27 mouse cellular contexts compared by ENCODE assay signal in the genomic region with DNA sequence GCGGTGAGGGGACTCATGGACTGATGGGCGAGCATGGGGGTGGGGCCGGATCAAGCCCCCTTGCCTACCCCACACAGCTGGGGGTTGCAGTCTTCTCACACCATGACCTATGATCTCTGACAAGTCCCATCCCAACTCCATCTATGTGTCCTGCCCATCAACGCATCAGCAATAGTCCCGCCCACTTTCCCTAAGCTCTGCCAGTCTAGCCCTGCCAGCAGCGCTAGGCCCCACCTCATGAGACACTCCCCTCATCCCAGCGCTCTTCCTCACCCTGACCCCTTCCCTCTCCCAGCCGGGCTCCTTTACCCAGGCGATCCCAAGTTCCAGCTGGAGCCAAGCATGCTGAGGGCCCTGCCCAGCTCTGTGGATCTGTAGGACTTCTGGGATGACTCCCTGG. TPM values are rescaled to one million over a fixed set of nuclear protein-coding genes. Genes with fewer than 3 reads are reported as not detected.
"Had no signal": no experiment of that assay in that cellular context is flagged by ENCODE, and none has a peak within 500 bp of the region (broad histone marks: within the 10 kb centered on the region; RNA-seq: fewer than 3 reads in every experiment).

No protein-coding gene starts in this region.

- H3K27me3 ChIP-seq: liver, embryonic 13.5 days; midbrain, embryonic 12.5 days; midbrain, embryonic 15.5 days; neural tube, embryonic 12.5 days; neural tube, embryonic 15.5 days; stomach, embryonic 15.5 days had no signal

- H3K4me3 ChIP-seq: layer of hippocampus, adult 2 months; left cerebral cortex, adult 2 months; liver, embryonic 13.5 days; midbrain, embryonic 12.5 days; midbrain, embryonic 15.5 days; neural tube, embryonic 12.5 days; neural tube, embryonic 15.5 days; stomach, embryonic 15.5 days had no signal

- DNase-seq: kidney, adult 2 months; kidney, postnatal 25 days; layer of hippocampus, adult 9-11 months; layer of hippocampus, postnatal 36 days; liver, embryonic 13.5 days; lung, adult 2 months; right cerebral cortex, postnatal 25 days; spleen, adult 18-20 months; thymus, adult 2 months; thymus, postnatal 25 days had no signal

- H3K27ac ChIP-seq: kidney, postnatal 0 days; layer of hippocampus, adult 2 months; left cerebral cortex, adult 2 months; liver, embryonic 13.5 days; macrophage; midbrain, embryonic 12.5 days; midbrain, embryonic 15.5 days; neural tube, embryonic 12.5 days; neural tube, embryonic 15.5 days; stomach, embryonic 15.5 days had no signal

- H3K36me3 ChIP-seq: liver, embryonic 13.5 days; midbrain, embryonic 12.5 days; midbrain, embryonic 15.5 days; neural tube, embryonic 12.5 days; neural tube, embryonic 15.5 days; stomach, embryonic 15.5 days had no signal

RNA-seq across cellular contexts. Expression of a gene that starts 22.1 kb away (rescaled TPM):
- total RNA-seq: liver, adult 2 months; megakaryocyte, adult 5-6 weeks had no signal
- polyA plus RNA-seq: kidney, adult 2 months; kidney, embryonic 14.5 days; kidney, postnatal 0 days; large intestine, adult 2 months; limb, embryonic 11.5 days; limb, embryonic 14.5 days; liver, adult 2 months; liver, embryonic 13.5 days; liver, embryonic 16.5 days; lung, adult 2 months; lung, embryonic 16.5 days; macrophage; midbrain, embryonic 12.5 days; neural tube, embryonic 12.5 days; stomach, embryonic 15.5 days; thymus, adult 2 months had no signal

RNA-seq across cellular contexts. Expression of a gene that starts 31.4 kb away (rescaled TPM):
- total RNA-seq: layer of hippocampus, postnatal 36 days; liver, adult 2 months; megakaryocyte, adult 5-6 weeks had no signal
- polyA plus RNA-seq: kidney, embryonic 14.5 days; kidney, postnatal 0 days; large intestine, adult 2 months; limb, embryonic 14.5 days; liver, adult 2 months; liver, embryonic 13.5 days; liver, embryonic 16.5 days; lung, adult 2 months; lung, embryonic 16.5 days; midbrain, embryonic 12.5 days; neural tube, embryonic 15.5 days; stomach, embryonic 15.5 days had no signal
